Mouse (Mus musculus) heart, postnatal 0 days (tissue): Measurements from ENCODE around the gene C130074G19Rik.

Source experiments
- CTCF ChIP-seq: IDR thresholded peaks from 2 replicates; pipeline ENCODE4 v1.5.1; 2016; ENCODE audit warnings: antibody characterized with exemption, control low read depth, low read depth
- EP300 ChIP-seq: IDR thresholded peaks from 2 replicates; pipeline ENCODE4 v1.6.1; 2016; ENCODE audit warnings: antibody characterized with exemption, low read depth

- TF ChIP-seq CTCF (no peak), EP300 (no peak)
Observed at GRCm38 (mm10) chr1:184861551-184861950, 21.5 kb downstream of the C130074G19Rik start.
